Comparison of ENCODE assay signal across 22 mouse cellular contexts in the genomic region with DNA sequence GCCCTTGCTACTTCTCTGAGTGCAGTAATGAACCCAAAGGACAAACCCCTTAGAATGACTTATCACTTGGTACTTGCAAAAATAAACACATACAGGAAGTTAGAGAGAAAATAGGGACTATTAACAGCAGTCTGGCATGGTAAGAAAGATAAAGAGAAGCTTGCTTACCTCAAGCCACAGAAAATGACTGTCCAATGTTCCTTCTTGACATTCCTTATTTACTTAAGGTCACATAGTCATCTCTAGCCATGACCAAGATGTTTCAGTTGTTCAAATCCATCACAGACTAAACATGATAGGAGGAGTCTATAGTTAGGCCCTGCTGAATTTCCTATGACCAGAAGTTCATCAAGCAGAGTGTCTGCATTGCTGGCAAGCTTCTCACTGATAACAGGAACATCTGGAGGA.
DNase-seq lines count a peak whose midpoint lies in the region; ATAC-seq lines count a peak whose summit lies in the region.
"Had no signal": no experiment of that assay in that cellular context is flagged by ENCODE, and none has a peak within 500 bp of the region (broad histone marks: within the 10 kb centered on the region; RNA-seq: fewer than 3 reads in every experiment).

No protein-coding gene starts in this region.

- no peak overlapping the region for H3K4me2 ChIP-seq in heart, embryonic 13.5 days
- H3K4me2 ChIP-seq in liver, embryonic 15.5 days: no peak overlapping the region
- H3K4me2 ChIP-seq: heart, embryonic 15.5 days; hindbrain, embryonic 12.5 days; limb, embryonic 13.5 days; neural tube, embryonic 15.5 days had no signal

- no peaks in the 10 kb centered on the region for H3K9me3 ChIP-seq in heart, embryonic 13.5 days
- no peaks in the 10 kb centered on the region for H3K9me3 ChIP-seq in megakaryocyte, embryonic 14.5 days
- H3K9me3 ChIP-seq in liver, embryonic 15.5 days (replicated peaks): no peaks in the 10 kb centered on the region
- H3K9me3 ChIP-seq: heart, embryonic 15.5 days; hindbrain, embryonic 12.5 days; limb, embryonic 13.5 days; neural tube, embryonic 15.5 days had no signal

- H3K36me3 ChIP-seq in heart, embryonic 13.5 days: peaks cover 11% of the 10 kb centered on the region
- H3K36me3 ChIP-seq in megakaryocyte, embryonic 14.5 days (replicated peaks; ENCODE audit: low read length): no peaks in the 10 kb centered on the region
- no peaks in the 10 kb centered on the region for H3K36me3 ChIP-seq in liver, embryonic 15.5 days (replicated peaks)
- H3K36me3 ChIP-seq: heart, embryonic 15.5 days; hindbrain, embryonic 12.5 days; neural tube, embryonic 15.5 days had no signal

- no peak overlapping the region for H3K9ac ChIP-seq in heart, embryonic 13.5 days
- no peak overlapping the region for H3K9ac ChIP-seq in liver, embryonic 15.5 days
- H3K9ac ChIP-seq: forebrain, postnatal 0 days; heart, embryonic 15.5 days; hindbrain, embryonic 12.5 days; limb, embryonic 13.5 days; neural tube, embryonic 15.5 days had no signal

- H3K27me3 ChIP-seq in heart, embryonic 13.5 days (replicated peaks): no peaks in the 10 kb centered on the region
- no peaks in the 10 kb centered on the region for H3K27me3 ChIP-seq in megakaryocyte, embryonic 14.5 days (replicated peaks)
- H3K27me3 ChIP-seq in liver, embryonic 15.5 days: no peaks in the 10 kb centered on the region
- H3K27me3 ChIP-seq: heart, embryonic 15.5 days; hindbrain, embryonic 12.5 days; limb, embryonic 13.5 days; neural tube, embryonic 15.5 days had no signal

- intact Hi-C loops in heart, postnatal 25 days (cut with DNase I): no loop called here

- H3K4me3 ChIP-seq in heart, embryonic 13.5 days: no peak overlapping the region
- peak overlapping the region; percentile 6 for H3K4me3 ChIP-seq in megakaryocyte, embryonic 14.5 days (replicated peaks)
- H3K4me3 ChIP-seq in liver, embryonic 15.5 days (replicated peaks): no peak overlapping the region
- H3K4me3 ChIP-seq: gastrocnemius, adult 2 months; heart, embryonic 15.5 days; hindbrain, embryonic 12.5 days; limb, embryonic 13.5 days; neural tube, embryonic 15.5 days had no signal

- DNase-seq in heart, postnatal 25 days (ENCODE audit: low spot score): no peak
- no peak for DNase-seq in cerebellum, adult 11 months
- no peak for DNase-seq in thymus, postnatal 36 days
- DNase-seq: adrenal gland, postnatal 10 days; cerebellum, postnatal 14 days; embryo, embryonic 11 days; forebrain, postnatal 0 days; gastrocnemius, adult 2 months; kidney, adult 18-20 months; layer of hippocampus, postnatal 36 days; thymus, postnatal 4 days had no signal

- ATAC-seq in heart, embryonic 13.5 days (ENCODE audit: extremely low read depth, insufficient number of reproducible peaks, low FRiP score, low TSS enrichment): no peak
- ATAC-seq in megakaryocyte, adult 5-6 weeks (ENCODE audit: poor library complexity, severe bottlenecking): no peak
- peak; percentile 47 for ATAC-seq in liver, embryonic 15.5 days (ENCODE audit: insufficient read depth)
- ATAC-seq: forebrain, postnatal 0 days; lung, postnatal 0 days; midbrain, embryonic 16.5 days; Patski had no signal

- 0 out of 2 replicates have a peak overlapping the region, but pooled peaks have one; percentile 3 for H3K27ac ChIP-seq in heart, embryonic 13.5 days (replicated peaks)
- no peak overlapping the region for H3K27ac ChIP-seq in liver, embryonic 15.5 days (replicated peaks)
- H3K27ac ChIP-seq: gastrocnemius, adult 2 months; heart, embryonic 15.5 days; hindbrain, embryonic 12.5 days; limb, embryonic 13.5 days; neural tube, embryonic 15.5 days had no signal

- peaks cover 18% of the 10 kb centered on the region for H3K4me1 ChIP-seq in heart, embryonic 13.5 days
- peaks cover 36% of the 10 kb centered on the region for H3K4me1 ChIP-seq in megakaryocyte, embryonic 14.5 days
- H3K4me1 ChIP-seq in liver, embryonic 15.5 days (replicated peaks): no peaks in the 10 kb centered on the region
- H3K4me1 ChIP-seq: hindbrain, embryonic 12.5 days; limb, embryonic 13.5 days; neural tube, embryonic 15.5 days had no signal
